Mouse (Mus musculus): ENCODE measurements around the gene Wapl. TPM values are rescaled to one million over a fixed set of nuclear protein-coding genes. Genes with fewer than 3 reads are reported as not detected.

Wapl gene
- total RNA-seq (2022), result 10 to 100 TPM; 45.1 to 50.1 (median 48.2) TPM

- peak; percentile 92 to 96 for DNase-seq (ENCODE audit: low spot score in 2 of 2)
Measured at GRCm38 (mm10) chr14:34673395-34674228, at the start of gene Wapl. Gene Wapl (plus strand): TSS chr14:34673928.

DNA sequence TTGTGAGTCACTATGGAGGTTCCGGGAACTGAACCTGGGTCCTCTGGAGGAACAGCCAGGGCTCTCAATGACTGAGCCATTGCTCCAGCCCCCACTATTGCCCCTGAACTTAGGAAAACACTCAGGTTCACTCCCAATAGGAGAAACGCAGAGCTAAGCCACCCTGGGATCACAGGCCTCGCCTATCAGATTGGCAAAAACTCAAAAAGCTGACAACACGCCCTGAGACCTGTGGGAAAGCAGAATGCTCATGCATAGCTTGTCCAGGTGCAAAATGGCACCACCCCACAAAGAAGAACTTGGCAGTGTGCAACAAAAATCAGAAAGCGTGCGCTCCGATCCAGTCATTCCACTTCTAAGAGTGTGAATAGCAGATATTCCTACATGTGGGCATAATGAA, 46.9 kb upstream of the Wapl start:
- DNase-seq (ENCODE audit: low spot score in 2 of 2), result no peak

DNA sequence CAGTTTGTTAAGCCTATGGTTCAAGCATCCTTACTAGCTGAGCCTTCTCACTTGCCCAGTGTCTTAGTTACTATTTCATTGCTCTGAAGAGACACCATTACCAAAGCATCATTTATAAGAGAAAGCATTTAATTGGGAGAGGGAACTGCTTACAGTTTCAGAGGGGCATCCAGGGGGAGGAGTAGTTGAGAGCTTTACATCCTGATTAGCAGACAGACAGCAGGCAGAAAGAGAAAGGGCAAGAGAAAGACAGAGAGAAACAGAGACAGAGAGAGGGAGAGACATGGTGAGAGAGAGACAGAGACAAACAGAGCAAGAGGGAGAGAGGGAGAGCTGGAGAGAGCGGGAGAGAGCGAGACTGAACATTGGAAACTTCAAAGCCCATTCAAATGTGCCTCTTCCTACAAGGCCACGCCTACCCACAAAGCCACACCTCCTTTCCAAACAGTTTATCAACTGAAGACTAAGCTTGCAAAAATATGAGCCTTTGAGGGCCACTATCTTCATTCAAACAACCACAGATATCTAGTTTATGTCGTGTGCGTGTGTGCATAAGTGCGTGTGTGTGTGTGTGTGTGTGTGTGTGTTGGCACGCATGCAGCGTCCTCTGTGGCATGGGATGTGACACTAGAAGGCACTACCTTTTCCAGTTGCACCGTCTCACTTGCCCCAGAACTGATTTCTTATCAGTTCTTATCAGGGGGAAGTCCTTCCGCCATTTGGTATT, 40.8 kb upstream of the Wapl start:
- no peak for DNase-seq (ENCODE audit: low spot score in 2 of 2)

GRCm38 (mm10) chr14:34635192-34635591, 38.5 kb upstream of the Wapl start:
- DNase-seq (ENCODE audit: low spot score in 2 of 2), result no peak

DNA sequence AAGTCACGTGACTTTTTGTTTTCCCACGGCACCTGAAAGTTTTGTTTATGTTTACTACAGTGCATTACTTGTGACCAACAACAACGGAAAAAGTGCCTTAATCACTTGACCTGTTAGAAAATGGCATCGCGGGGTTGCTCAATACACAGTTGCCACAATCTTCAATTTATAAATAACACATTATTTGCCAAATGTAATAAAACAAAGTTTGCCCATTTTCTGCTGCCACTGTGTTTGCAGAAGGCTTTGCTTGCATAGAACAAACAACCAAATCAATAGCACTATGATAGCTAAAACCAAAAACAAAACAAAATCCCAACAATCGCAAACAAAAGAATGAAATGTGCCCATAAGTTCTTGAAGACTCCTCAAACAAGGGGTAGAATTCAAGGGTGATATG, 38.0 kb upstream of the Wapl start:
- no peak for DNase-seq (ENCODE audit: low spot score in 2 of 2)

DNA sequence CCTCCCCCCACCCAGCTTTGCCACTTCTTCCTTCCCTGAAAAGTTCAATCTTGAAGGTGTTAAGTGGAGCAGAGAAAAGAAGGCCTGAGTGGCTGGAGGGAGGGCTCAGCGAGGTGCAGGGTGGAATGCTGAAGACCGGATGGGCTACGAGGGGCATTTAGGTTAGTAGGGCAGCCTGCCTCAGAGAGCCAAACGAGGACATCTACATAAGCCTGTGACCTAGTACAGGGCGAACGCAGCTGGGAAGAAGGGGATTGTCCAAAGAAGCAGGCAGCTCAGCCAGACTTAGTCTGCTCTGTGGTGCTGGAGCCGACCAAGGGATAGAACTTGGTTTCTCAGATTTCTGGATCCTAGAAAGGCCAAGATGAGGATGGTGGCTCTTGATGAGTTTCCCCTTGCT, 29.6 kb upstream of the Wapl start:
- no peak for DNase-seq (ENCODE audit: low spot score in 2 of 2)

DNA sequence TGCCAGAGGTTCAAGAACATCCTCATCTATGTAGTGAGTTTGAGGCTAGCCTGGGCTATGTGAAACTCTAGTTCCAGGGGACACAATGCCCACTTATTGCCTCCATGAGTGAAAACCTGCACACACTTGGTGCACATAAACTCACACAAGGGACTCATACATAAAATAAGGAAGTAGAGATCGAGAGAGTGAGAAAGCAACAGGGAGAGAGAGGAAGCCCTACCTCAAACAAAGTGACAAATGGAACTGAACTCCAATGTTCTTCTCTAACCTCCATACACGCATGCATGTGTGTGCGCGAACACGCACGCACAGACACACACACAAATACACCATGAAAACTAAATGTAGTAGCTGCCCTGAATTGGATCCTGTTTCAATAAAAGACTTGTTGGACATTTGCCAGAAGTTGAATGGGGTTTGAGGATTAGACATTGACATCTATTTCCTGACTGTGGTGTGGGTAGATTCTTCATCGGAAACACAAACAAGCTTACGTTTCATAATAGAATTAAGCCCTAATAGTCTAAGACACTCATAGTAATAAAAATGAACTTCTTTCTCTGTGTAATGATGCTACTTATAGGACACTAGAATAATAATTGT, 25.8 kb upstream of the Wapl start:
- no peak for DNase-seq (ENCODE audit: low spot score in 2 of 2)

GRCm38 (mm10) chr14:34657131-34657530, 16.6 kb upstream of the Wapl start:
- DNase-seq (ENCODE audit: low spot score in 2 of 2), result no peak

- DNase-seq (ENCODE audit: low spot score in 2 of 2), result no peak
Measured at GRCm38 (mm10) chr14:34660351-34660787, 13.4 kb upstream of the Wapl start.

DNA sequence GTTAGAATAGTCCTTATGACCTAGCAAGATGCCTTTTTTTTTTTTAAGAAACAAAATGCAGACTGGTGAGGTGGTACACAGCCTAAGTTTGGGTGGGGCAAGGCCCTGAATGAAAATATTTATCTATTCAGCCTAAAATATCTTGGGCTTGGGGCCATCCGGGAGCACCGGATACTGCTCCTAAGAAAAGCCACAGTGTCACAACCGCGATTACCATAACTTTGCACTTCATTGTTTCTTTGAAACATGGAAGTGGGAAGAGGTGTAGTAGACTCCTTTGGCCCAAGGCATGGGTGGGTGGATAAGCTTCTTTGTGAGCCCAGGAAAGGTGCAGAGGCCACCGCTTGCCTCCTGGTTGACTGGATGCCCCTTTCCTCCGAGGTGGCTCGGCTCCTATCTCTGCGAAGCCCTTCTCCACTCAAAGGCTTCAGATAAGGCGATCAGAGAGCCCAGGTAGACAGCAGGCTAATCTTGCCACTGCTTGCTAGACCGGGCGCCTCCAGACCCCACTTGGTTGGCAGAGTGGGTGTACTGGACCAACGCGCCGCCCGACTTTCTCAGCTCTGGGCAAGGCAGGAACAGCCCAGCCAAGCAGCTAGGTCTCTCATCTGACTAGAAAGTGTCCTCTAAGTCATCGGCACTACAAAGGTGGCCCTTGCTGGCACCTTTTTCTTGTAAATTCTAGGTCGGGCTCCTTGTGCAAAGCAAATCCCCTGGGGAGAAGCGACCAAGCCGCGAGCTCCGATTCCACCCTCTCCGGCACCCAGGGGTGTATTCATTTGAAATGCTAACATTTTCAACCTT, 12.7 kb upstream of the Wapl start:
- no peak for DNase-seq (ENCODE audit: low spot score in 2 of 2)

DNA sequence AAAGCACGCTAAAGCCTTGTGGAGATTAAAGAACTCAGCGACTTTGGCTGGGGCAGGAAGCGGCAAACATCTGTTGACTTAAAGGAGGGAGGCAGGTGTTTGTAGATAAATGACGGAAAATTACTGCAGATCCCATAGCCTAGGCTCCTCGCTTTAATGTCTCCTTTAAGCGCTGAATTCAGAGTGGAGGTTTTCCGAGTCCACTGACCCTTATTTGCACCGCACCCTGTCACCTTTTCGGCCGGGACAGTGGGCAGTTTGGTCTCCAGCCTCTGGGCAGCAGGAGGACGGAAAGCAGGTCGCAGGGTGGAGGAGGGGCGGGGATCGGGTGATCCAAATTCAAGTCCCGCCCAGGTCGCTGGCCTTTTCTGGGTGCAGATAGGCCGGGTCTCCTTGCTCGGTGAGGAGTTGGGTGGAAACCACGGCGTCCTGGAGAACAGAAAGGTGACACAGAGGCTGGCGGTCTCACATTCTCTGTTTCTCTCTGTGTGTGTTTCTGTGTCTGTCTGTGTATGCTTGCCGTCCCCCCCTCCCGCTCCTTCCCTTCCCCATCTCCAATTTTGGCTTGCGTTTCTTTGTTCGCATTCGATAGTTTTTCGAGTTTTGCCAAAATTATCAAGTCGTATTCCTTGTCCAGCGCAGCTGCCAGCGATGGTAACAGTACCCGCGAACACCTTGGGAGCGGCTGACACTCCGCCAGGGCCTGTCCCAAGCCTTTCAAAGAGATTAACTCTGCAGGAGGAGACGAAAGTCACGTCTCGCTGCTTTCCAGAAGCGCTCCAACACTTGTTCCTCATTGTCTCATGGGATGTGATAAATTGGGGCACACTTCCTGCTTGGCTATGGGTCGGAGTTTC, 11.9 kb upstream of the Wapl start:
- no peak for DNase-seq (ENCODE audit: low spot score in 2 of 2)

- no peak for DNase-seq (ENCODE audit: low spot score in 2 of 2)
Measured at GRCm38 (mm10) chr14:34662478-34662826, 11.3 kb upstream of the Wapl start.

GRCm38 (mm10) chr14:34663381-34663780, 10.3 kb upstream of the Wapl start:
- DNase-seq (ENCODE audit: low spot score in 2 of 2), result no peak

GRCm38 (mm10) chr14:34669082-34669481, 4.6 kb upstream of the Wapl start:
- DNase-seq (ENCODE audit: low spot score in 2 of 2), result no peak

DNA sequence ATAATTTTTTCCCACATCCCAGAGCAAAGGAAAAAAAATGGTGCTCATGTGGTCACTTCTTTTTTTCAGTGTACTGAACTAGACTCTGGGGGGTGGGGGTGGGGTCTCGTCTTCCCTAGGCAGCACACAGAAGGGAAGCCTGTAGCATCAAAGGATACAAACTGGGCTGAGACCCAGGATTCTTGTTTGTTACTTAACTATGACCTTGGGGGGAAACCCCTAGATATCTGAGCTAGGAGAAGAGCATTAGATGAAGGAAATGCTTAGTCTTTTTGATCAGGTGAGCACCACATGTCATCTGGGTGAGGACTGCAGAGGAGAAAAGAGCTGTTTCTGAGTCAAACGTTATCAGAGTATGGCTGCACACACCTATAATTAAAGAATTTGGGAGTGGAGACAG, 3.5 kb upstream of the Wapl start:
- DNase-seq (ENCODE audit: low spot score in 2 of 2), result no peak

DNA sequence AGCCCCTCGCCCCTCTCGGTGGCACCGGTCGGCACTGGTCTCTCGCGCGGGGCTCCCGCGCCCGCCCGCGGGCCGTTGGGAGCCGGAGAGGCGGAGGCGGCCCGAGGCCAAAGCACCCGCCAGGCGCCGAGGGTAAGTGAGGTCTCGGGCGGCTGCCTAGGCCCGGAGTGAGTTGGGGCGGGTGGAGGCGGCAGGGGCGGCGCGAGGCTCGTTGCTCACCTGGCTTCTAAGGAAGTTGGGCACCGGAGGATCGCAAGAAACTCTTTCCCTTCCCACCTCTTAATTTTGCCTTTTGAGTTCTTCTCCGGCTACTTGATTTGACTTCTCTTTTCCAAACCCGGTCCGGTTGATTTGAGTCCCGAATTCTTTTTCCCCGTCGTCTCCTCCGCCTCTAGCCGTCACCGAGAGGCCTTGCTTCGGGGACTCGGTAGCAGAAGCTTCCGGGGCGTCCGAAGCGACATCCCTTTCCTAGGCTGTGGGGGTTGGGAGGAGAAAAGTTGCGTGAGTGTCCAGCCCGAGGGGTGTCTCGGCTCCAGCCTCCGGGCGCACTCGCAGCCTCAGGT, 582 bp downstream of the Wapl start:
- peak in 1 of 2 experiments; percentile 10 for DNase-seq (ENCODE audit: low spot score in 2 of 2)

DNA sequence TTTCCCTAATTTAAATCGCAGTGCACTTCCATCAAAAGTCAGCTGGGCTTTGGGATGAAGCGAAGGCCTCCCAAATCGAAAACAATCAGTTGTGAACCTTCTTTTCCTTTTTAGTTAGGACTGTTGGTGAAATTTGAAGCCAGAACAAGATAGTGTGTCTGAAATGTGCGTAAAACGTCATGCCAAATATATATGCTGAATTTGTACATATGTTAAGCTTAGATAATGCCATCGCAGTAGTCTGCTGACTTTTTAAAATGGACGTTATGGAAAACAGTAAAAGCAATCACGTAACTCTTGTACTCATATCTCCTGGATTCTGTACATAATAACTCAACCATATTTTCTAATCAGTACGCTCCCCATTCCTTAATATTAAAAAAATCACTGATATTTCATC, 1.2 kb downstream of the Wapl start:
- no peak for DNase-seq (ENCODE audit: low spot score in 2 of 2)

- no peak for DNase-seq (ENCODE audit: low spot score in 2 of 2)
Measured at GRCm38 (mm10) chr14:34675347-34675865, 1.7 kb downstream of the Wapl start.

- DNase-seq (ENCODE audit: low spot score in 2 of 2), result no peak
Measured at GRCm38 (mm10) chr14:34680815-34681214, 7.1 kb downstream of the Wapl start.

DNA sequence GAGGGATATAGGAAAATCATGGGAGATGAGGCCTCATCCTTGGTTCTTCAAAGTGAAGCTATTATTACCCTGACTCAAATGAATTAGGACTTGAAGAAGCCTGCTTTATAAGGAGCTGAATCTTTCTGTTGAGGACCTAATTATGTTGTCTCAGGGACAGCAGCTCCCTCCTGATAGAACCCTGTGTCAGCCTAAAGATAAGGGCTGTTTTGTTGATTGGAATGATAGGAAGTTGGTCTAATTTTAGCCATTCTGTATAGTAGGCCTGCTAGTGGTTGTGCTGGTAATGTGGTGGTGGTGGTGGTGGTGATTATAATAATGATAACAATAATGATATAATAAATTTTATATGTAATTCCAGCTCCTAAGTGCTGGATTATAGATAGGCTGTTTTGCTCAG, 11.3 kb downstream of the Wapl start:
- no peak for DNase-seq (ENCODE audit: low spot score in 2 of 2)

All from left cerebral cortex, adult 8-10 months (tissue).